Mouse (Mus musculus): ENCODE data around the gene Prodh2. TPM values are rescaled to one million over a fixed set of nuclear protein-coding genes. Genes with fewer than 3 reads are reported as not detected.

Prodh2 gene
- total RNA-seq, 1 experiment from 2014 or later, result not detected

DNA sequence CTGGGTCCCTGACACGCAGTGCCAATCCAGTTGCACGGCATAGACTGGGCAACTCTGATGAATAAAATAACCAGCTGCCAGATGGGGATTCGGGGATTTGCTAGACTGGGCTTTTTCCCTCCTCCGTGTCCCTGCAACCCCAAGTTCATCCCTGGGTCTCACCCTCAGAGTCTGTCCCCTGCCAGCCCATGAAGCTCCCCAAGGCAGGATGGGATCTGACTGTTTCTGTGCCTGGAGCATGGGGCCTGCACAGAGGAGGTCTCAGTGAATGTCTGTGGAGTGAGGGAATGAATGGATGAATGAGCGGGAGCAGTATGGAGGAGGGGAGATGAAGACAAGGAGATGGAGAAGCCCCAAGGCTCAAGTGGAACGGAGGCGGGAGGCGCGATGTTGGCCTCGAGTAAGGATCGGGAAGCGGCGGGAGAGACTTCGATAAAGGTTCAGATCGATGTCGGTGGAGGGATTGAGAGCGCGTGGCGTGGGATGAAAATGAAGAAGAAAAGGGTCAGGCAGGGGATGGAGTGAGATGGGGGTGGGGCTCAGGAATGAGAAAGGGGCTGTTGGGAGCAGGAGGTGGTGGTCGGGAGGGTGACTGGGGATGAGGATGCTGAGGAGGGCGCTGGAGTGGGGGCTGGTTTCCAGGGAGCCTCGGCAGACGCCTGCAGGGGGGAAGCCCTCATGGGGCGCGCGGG is 40.7 kb downstream of the Prodh2 start:
- ATAC-seq (ENCODE audit: extremely low read depth, insufficient number of reproducible peaks, low FRiP score, poor library complexity, severe bottlenecking), result no peak

GRCm38 (mm10) chr7:30534633-30535577 is 41.5 kb downstream of the Prodh2 start, which contains the start of gene Arhgap33:
Gene Arhgap33, minus strand, starts transcription at chr7:30535060.
- peak; percentile 87 for ATAC-seq (ENCODE audit: extremely low read depth, insufficient number of reproducible peaks, low FRiP score, poor library complexity, severe bottlenecking)

GRCm38 (mm10) chr7:30540572-30540971 is 47.1 kb downstream of the Prodh2 start:
- no peak for ATAC-seq (ENCODE audit: extremely low read depth, insufficient number of reproducible peaks, low FRiP score, poor library complexity, severe bottlenecking)

GRCm38 (mm10) chr7:30544327-30544726 is 50.9 kb downstream of the Prodh2 start:
- no peak for ATAC-seq (ENCODE audit: extremely low read depth, insufficient number of reproducible peaks, low FRiP score, poor library complexity, severe bottlenecking)

DNA sequence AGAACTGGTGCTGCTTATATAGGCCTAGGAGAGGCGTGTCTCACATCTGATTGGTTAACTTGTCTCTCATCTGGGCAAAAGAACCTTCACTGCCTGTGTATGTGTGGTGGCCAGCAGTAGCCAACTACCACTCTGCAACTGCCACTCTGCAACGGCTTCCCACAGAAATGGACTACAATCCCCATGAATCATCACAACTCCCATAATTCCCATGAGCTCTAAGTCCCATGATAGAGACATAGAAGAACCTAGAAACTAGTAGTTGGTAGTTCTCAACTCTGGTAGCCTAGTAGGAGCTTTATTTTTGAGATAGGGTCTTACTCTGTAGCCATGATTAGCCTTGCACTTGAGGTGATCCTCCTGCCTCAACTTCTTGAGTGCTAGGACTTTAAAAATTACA is 56.5 kb downstream of the Prodh2 start:
- ATAC-seq (ENCODE audit: extremely low read depth, insufficient number of reproducible peaks, low FRiP score, poor library complexity, severe bottlenecking), result no peak

DNA sequence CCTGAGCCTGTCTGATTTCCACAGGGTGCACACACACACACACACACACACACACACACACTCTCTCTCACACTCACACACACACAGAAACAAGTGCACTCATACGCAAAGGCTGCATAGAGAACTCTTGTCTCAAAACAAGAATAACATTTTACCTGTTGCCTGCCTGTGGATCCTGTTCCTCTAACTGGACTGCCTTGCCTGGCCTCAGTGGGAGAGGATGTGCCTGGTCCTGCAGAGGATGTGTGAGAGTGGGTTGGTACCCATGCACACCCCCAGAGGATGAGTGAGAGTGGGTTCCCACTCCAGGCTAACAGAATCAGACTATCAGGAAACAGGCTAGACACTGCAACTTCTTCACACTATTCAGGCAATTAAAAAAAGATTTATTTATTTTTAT is 57.2 kb downstream of the Prodh2 start:
- no peak for ATAC-seq (ENCODE audit: extremely low read depth, insufficient number of reproducible peaks, low FRiP score, poor library complexity, severe bottlenecking)

DNA sequence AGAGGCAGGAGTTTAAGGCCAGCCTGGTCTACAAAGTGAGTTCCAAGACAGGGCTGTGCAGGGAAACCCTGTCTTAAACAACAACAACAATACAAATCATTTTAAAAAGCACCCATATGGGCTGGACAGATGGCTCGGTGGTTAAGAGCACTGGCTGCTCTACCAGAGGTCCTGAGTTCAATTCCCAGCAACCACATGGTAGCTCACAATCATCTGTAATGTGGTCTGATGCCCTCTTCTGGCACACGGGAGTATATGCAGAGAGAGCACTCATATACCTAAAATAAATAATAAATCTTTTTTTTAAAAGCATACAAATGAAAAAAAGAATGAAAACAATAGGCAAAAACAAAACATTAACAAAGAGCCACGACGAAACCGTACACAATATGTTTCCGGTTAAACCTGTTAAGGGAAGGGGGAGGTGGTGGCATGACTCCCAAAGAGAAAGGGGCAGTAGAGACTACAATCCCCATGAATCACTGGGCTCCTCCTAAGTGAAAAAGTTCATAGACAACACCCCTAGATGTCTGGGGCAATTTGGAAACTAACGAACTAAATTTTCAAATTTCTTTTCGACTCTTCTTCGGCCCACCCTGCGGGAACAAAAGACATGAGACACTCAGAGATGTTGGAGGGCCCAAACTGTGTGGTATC is 58.2 kb downstream of the Prodh2 start:
- peak; percentile 46 for ATAC-seq (ENCODE audit: extremely low read depth, insufficient number of reproducible peaks, low FRiP score, poor library complexity, severe bottlenecking)

DNA sequence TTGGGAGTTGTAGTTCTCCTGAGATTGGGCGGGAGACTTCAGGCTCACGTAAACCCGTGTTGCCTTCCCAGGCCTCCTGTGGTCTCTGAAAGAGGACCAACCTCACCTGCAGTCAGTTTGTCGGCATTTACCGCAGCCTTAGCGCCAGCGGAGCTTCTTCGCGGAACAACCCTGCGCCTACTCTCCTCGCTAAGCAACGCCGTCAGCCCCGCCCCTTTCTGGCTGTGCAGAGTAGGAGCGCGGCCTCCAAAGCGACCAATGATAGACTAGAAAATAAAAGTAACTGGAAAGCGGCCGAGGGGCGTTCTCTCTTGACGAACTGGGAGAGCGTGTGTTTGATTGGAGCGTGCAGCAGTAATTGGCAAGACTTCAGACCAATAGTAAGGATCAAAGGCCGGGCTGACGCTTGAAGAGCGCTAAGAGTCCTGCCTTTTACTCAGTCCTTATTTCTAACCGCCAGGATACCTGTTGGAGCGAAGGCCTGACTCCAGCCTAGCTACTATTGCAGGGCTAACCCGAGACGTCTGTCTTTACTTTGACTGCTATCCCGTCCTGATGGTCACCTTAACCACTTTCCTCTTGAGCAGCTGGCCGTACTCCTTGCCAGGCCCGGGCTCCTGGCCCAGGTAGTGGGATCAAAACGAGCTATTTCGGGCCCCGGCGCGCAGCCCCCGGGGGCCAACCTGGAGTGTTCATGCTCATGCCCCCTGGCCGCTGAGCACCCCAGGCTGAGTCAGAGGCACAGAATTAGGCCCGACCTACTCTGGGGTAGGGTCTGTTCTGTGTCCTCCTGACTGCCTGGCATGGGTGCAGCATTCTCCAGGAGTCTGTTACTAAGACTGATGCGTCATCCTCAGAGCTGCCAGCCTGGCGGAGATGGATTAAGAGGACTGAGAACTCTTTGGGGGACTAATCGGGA is 58.9 kb downstream of the Prodh2 start, which contains the start of the genes Hspb6 and Proser3:
Hspb6 (plus strand) TSS at position 77 of the 919 bp plus-strand sequence.
Proser3 (minus strand) TSS at position 198 of the 919 bp plus-strand sequence.
- ATAC-seq (ENCODE audit: extremely low read depth, insufficient number of reproducible peaks, low FRiP score, poor library complexity, severe bottlenecking), result peak; percentile 95

DNA sequence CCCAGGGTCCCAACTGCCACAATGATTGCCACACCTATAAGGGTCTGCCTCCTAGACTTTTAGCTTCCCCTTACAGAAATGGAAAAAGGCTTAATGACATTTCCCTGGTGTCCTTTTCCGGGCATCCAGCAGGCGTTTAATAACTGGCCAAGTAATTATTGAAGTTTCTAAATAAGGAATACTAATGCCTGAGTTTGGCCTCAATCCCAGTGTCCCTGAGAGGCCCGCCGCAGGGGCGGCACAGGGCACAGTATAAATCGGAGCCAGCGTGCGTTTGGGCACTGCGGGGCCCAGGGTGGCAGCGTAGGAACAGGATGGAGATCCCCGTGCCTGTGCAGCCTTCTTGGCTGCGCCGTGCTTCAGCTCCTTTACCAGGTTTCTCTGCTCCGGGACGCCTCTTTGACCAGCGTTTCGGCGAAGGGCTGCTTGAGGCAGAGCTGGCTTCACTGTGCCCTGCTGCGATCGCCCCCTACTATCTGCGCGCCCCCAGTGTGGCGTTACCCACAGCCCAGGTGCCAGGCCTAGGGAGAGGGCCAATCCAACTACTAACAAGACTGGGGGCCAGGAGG is 59.7 kb downstream of the Prodh2 start:
- ATAC-seq (ENCODE audit: extremely low read depth, insufficient number of reproducible peaks, low FRiP score, poor library complexity, severe bottlenecking), result no peak

GRCm38 (mm10) chr7:30553810-30554584 is 60.6 kb downstream of the Prodh2 start:
- ATAC-seq (ENCODE audit: extremely low read depth, insufficient number of reproducible peaks, low FRiP score, poor library complexity, severe bottlenecking), result no peak

- ATAC-seq (ENCODE audit: extremely low read depth, insufficient number of reproducible peaks, low FRiP score, poor library complexity, severe bottlenecking), result no peak
These were observed 63.6 kb downstream of the Prodh2 start for GRCm38 (mm10) chr7:30556894-30557536.

DNA sequence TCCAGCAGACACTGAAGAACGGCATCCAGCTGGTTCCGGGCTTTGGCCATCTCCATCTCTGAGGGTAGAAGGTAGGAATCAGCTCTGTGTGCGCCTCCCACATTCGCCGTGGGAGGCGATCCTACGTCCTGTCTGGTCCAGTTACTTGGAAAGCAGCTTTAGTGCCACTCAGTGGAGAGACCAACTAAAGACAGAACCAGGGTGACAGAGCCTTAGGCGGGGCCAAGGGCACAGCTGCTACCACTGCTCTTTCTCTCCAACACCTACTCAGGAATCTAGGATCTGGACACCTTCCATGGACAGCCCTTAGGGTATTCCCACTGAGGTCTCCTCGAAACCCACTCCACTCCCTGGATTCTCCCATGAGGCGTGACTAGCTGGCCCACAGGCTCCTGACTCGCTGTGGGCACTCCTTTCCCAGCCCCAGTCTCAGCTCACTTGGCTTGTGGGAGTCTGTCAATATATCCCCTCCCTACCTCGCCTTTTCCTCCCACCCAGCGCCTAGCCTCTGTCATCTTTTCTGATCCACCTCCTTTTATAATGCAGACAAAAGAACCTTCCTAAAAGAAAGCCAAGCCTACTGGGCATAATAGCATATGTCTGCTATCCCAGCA is 64.6 kb downstream of the Prodh2 start:
- ATAC-seq (ENCODE audit: extremely low read depth, insufficient number of reproducible peaks, low FRiP score, poor library complexity, severe bottlenecking), result no peak

DNA sequence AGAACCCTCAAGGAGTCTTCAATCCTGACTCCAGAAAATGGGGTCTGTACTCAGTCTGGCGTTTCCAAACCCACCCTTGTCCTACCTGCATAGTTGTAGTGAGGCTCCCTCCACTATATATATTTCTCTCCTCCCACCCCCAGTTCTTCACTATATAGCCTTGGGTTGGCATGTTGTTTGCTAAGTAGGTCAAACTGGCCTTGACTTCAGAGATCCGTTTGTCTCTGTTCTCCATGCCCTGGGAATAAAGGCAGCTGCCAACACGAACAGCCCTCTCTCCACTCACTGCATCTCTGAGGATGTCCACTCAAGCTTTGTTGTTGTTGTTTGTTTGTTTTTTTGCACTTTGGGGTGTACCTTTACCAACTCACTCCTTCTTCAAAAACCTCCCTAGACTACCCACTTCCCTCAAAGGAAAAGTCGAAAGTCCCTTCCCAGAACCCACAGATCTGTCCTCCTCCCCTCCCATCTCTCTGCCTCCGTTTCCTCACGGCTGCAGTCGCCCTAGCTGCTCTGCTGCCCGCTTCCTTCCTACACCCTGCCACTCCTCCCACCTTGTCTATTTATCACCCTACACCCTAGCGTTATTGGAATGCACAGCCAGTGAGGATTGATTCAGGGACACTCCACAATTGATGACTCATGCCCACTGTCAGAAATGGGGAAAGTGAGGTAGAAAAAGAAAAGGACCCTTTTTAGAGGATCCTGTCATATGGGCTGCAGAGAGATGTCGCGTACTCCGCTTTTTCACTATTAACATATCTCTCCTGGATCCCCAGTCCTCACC is 65.4 kb downstream of the Prodh2 start:
- ATAC-seq (ENCODE audit: extremely low read depth, insufficient number of reproducible peaks, low FRiP score, poor library complexity, severe bottlenecking), result no peak

DNA sequence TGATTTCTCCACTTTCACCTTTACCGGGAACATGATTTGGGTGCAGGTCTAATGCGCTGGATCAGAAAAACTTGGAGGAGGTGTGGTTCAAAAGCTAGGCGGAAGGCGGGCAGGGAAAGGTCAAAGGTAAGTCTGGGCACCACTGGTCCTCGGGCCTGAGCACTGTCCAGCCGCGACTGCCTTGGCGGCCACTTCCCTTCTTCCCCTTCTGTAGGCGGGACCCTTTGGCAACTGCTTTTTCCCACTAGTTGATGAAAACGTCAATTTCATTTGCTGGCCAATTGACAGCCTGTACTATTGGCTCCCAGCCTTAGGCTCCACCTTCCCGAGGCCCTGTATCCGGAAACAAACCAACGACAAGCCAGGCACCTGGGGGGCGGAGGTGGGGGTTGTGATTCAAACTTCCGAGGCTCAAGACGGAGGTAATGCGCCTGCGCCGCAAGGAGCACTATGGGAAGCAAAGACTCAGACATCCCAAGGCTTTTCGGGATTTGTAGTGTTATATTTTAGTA is 66.1 kb downstream of the Prodh2 start, which contains the start of gene Lin37:
Lin37 (minus strand) TSS at position 396 of the 512 bp plus-strand sequence.
- peak; percentile 71 for ATAC-seq (ENCODE audit: extremely low read depth, insufficient number of reproducible peaks, low FRiP score, poor library complexity, severe bottlenecking)

GRCm38 (mm10) chr7:30560296-30560695 is 66.9 kb downstream of the Prodh2 start:
- no peak for ATAC-seq (ENCODE audit: extremely low read depth, insufficient number of reproducible peaks, low FRiP score, poor library complexity, severe bottlenecking)
